Mouse (Mus musculus): ENCODE data around the gene Slc9a1.

- TF ChIP-seq CTCF (conservative IDR thresholded peaks at IDR 0.05; ENCODE audit: insufficient read depth, insufficient read length, low read depth, low read length) (no peak), POLR2A (IDR thresholded peaks at IDR 0.05; ENCODE audit: low read depth, low read length) (no peak)
Measured at GRCm38 (mm10) chr4:133396079-133396478, 26.6 kb downstream of the Slc9a1 start.
